Mouse (Mus musculus) hematopoietic multipotent progenitor cell, adult 10-12 weeks (in vitro differentiated cells): ENCODE data around the gene Rtel1. TPM values are rescaled to one million over a fixed set of nuclear protein-coding genes. Genes with fewer than 3 reads are reported as not detected.

Experiments used
- polyA plus RNA-seq: library from polyadenylated mRNA; stranded (reverse); fragments of >175 nt; gene quantifications from 2 replicates; pipeline ENCODE4 v1.2.3, GENCODE M21; 2012; ENCODE audit warnings: low replicate concordance

The Rtel1 gene
- polyA plus RNA-seq = 9.2 and 18.9 TPM in 2 replicates

GRCm38 (mm10) chr2:181319248-181320102, at the start of gene Rtel1:
Gene Rtel1, plus strand, starts transcription at chr2:181319739.

GRCm38 (mm10) chr2:181287958-181288350, 31.6 kb upstream of the Rtel1 start, which contains the start of gene Gmeb2:
Gene Gmeb2, minus strand, starts transcription at chr2:181288035.

GRCm38 (mm10) chr2:181314080-181314810, 5.3 kb upstream of the Rtel1 start, which contains the start of gene Stmn3:
Gene Stmn3, minus strand, starts transcription at chr2:181314500.

GRCm38 (mm10) chr2:181364860-181365596, 45.5 kb downstream of the Rtel1 start, which contains the start of the genes Zgpat and Arfrp1:
Gene Zgpat, plus strand, starts transcription at chr2:181364928.
Gene Arfrp1, minus strand, starts transcription at chr2:181365404.

GRCm38 (mm10) chr2:181379778-181380177, 60.2 kb downstream of the Rtel1 start, which contains the start of gene Lime1:
Gene Lime1, plus strand, starts transcription at chr2:181380078.

Other genes starting within 250 kb of the Rtel1 start
- not detected in 2 replicates for gene Kcnq2, start 184.4 kb upstream of the Rtel1 start, polyA plus RNA-seq
- gene Eef1a2, start 162.7 kb upstream of the Rtel1 start, polyA plus RNA-seq = not detected in 2 replicates
- 459 and 1,010 TPM in 2 replicates for gene Ppdpf, start 132.5 kb upstream of the Rtel1 start, polyA plus RNA-seq
- gene Ptk6, start 117.0 kb upstream of the Rtel1 start, polyA plus RNA-seq = 0.06 and 0.08 TPM in 2 replicates
- gene Srms, start 106.6 kb upstream of the Rtel1 start, polyA plus RNA-seq = 0.58 and 2.5 TPM in 2 replicates
- gene Fndc11, start 99.7 kb upstream of the Rtel1 start, polyA plus RNA-seq = 1.9 and 3.0 TPM in 2 replicates
- gene Helz2, start 77.7 kb upstream of the Rtel1 start, polyA plus RNA-seq = 66.7 and 97.7 TPM in 2 replicates
- 26.1 and 30.2 TPM in 2 replicates for gene Gmeb2, start 31.7 kb upstream of the Rtel1 start, polyA plus RNA-seq
- gene Stmn3, start 5.2 kb upstream of the Rtel1 start, polyA plus RNA-seq = 0.20 TPM in 1 of 2 replicates, not detected in the other
- gene Zgpat, start 45.2 kb downstream of the Rtel1 start, polyA plus RNA-seq = 46.2 and 56.1 TPM in 2 replicates
- gene Arfrp1, start 45.7 kb downstream of the Rtel1 start, polyA plus RNA-seq = 22.8 and 30.5 TPM in 2 replicates
- gene Lime1, start 60.3 kb downstream of the Rtel1 start, polyA plus RNA-seq = 123 and 175 TPM in 2 replicates
- gene Zbtb46, start 139.7 kb downstream of the Rtel1 start, polyA plus RNA-seq = 2.7 TPM in 2 replicates
- 0.08 and 0.12 TPM in 2 replicates for gene Abhd16b, start 173.5 kb downstream of the Rtel1 start, polyA plus RNA-seq
- gene Tpd52l2, start 177.4 kb downstream of the Rtel1 start, polyA plus RNA-seq = 4.3 and 46.6 TPM in 2 replicates
- 38.7 and 70.5 TPM in 2 replicates for gene Dnajc5, start 200.7 kb downstream of the Rtel1 start, polyA plus RNA-seq